Mouse (Mus musculus) megakaryocyte, embryonic 14.5 days (primary cell): ENCODE results near the gene Olfr90. TPM values are rescaled to one million over a fixed set of nuclear protein-coding genes. Genes with fewer than 3 reads are reported as not detected.
A peak's percentile ranks its signal among the peaks of the same experiment; 100 is the strongest.

Experiments
- H3K27me3 ChIP-seq: replicated peaks from 2 replicates; pipeline ENCODE3; 2012; ENCODE audit warnings: inconsistent platforms
- H3K36me3 ChIP-seq: replicated peaks from 2 replicates; pipeline ENCODE3; 2012; ENCODE audit warnings: low read length, inconsistent platforms, mixed read lengths
- H3K4me1 ChIP-seq: 2 replicates; pipeline ENCODE4 v1.6.1; 2012; ENCODE audit warnings: inconsistent platforms
- H3K4me3 ChIP-seq: replicated peaks from 2 replicates; pipeline ENCODE3; 2012; ENCODE audit warnings: moderate library complexity, mild to moderate bottlenecking, inconsistent platforms
- H3K9me3 ChIP-seq: 2 replicates; pipeline ENCODE4 v1.6.1; 2012; ENCODE audit warnings: inconsistent platforms
- FLI1 ChIP-seq: IDR thresholded peaks from 2 replicates; pipeline ENCODE4 v1.6.1; 2012; ENCODE audit warnings: low read length, inconsistent platforms, mixed read lengths
- GATA1 ChIP-seq: IDR thresholded peaks from 3 replicates; pipeline ENCODE4 v1.6.1; 2012; ENCODE audit warnings: mixed read lengths, low read length, inconsistent platforms, borderline replicate concordance
- polyA plus RNA-seq: library from polyadenylated mRNA; stranded (reverse); fragments of >175 nt; gene quantifications from 2 replicates; pipeline ENCODE4 v1.2.3, GENCODE M21; 2012; ENCODE audit warnings: low replicate concordance; ENCODE audit not compliant: insufficient read depth

Gene Olfr90
- polyA plus RNA-seq, 1 experiment, result not detected

DNA sequence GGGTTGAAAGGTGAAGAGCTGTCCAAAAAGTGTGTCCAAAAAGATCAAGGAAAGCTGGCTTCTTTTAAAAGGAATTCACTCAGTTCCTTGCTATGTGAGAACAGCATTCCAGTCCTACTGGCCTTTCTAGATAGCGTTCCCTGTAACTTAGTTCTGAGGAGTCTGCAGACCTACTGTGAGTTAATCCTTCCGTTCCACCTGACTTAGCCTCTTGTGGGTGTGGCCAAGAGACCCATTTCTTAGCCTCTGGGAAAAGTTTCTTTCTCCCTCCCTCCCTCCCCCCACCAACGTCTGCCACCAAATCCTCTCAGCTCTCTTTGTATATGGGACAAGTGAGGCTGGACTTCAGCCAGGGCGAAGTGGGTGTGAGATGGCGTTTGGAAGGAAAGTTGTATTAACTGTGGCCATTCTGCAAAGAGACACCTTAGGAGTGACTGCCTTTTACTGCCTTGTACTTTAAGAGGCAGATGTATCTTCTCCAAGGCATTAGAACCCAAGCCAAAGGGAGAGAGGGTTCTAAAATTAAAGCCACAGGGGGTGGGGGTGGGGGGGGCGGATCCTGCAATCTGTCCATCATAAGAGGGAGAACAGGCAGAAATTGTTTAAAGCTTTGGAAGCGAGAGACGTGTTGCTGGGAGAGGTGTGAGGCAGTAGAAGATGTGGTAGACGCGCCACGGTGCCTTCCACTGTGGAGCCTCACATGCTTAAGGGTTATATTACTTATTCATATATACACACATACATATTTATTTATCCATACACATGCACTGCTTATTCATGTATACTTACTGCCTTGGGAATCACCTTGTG is 24.4 kb downstream of the Olfr90 start:
- no peak overlapping the region for H3K4me3 ChIP-seq
- TF ChIP-seq GATA1 (no peak), FLI1 (no peak)
- no peaks in the 10 kb centered on the region for H3K27me3 ChIP-seq
- no peaks in the 10 kb centered on the region for H3K9me3 ChIP-seq
- peaks cover 5% of the 10 kb centered on the region; the same call in 1 of the 2 replicates for H3K4me1 ChIP-seq
- peaks cover 66% of the 10 kb centered on the region for H3K36me3 ChIP-seq

DNA sequence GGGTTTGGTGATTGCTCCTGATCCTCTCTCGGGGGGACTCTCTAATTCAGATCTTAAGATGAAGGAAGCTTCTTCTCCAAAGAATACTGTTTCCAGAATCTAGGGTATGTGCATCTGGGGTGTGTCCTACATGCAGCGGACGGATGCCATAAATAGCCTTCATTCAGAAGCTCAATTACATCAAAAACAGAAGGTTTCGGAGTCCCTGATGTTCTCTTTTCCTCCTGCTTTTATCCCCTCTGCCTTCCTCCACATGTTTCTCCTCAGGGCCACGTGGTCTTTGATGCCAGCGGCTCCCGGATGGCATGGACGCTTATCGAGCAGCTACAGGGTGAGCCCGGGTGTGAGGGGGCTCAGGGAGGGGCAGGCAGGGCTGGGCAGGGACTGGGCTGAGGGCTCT is 25.2 kb downstream of the Olfr90 start:
- Histone ChIP-seq H3K9me3 (no peaks in the 10 kb centered on the region), H3K4me3 (no peak overlapping the region), H3K27me3 (no peaks in the 10 kb centered on the region), H3K36me3 (peaks cover 68% of the 10 kb centered on the region), H3K4me1 (peaks cover 5% of the 10 kb centered on the region; the same call in 1 of the 2 replicates)
- no peak for TF ChIP-seq FLI1

DNA sequence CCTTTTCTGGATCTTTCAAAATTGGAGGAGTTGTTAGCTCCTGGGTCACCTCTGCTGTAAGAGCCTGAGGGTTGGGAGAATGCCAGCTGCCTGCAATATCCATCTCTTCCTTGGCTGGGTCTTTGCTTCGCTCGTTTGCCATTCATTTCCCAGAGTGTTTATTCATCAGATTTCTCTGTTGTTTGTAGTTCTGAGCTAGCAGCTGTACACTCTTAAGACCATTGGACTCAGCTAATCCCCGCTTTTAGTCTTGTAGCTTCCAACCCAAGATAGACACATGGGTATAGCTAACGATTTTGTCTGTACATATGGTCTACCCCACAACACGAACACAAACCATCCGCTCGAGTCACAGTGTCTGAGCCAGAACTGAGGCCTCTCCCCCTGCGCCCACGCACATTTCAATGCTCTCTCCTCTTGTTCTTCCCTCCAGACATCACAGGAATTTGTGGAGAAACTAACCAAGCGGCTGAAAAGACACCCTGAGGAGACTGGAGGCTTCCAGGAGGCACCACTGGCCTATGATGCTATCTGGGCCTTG is 26.1 kb downstream of the Olfr90 start:
- H3K9me3 ChIP-seq, result no peaks in the 10 kb centered on the region
- no peaks in the 10 kb centered on the region for H3K27me3 ChIP-seq
- no peak for TF ChIP-seq FLI1
- H3K4me1 ChIP-seq, result peaks cover 4% of the 10 kb centered on the region; the same call in 1 of the 2 replicates
- peaks cover 66% of the 10 kb centered on the region for H3K36me3 ChIP-seq
- H3K4me3 ChIP-seq, result no peak overlapping the region

DNA sequence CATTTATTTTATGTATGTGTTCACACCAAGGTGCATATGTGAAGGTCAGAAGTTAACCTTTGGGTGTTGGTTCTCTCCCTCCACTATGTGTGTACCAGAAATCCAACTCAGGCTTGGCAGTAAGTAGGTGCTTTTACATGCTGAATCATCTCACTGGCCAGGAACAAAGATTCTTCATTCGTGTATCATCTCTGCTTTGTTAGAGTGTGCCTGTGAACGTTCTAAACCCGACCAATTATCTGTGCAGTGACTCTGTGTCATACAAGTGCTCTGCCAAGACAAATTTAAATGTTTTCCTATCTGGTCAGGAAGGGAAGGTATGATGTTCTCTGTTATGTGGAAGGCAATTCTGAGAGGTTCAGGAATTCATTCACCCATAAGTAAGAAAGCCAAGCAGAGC is 26.9 kb downstream of the Olfr90 start:
- no peak for TF ChIP-seq FLI1
- no peak for TF ChIP-seq GATA1
- no peaks in the 10 kb centered on the region for H3K27me3 ChIP-seq
- no peaks in the 10 kb centered on the region for H3K4me1 ChIP-seq
- no peaks in the 10 kb centered on the region for H3K9me3 ChIP-seq
- H3K4me3 ChIP-seq, result no peak overlapping the region
- H3K36me3 ChIP-seq, result peaks cover 67% of the 10 kb centered on the region

DNA sequence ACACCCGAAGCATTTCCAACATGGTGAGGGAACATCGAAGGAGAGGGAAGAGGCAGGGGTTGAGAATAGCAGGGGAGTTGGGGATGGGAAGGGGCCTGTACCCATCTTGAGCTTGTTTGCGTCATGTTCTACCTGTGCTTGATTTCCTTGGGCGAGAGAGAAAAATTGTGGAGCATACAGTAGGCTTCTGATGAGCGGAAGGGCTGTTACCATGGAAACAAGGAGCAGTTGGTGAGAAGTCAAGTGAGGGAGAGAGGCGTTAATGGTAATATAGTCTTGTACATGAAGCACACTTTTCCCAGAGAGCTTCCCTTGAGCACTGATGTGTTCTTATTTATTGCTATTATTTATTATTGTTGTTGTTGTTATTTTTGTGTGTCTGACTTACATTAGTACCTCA is 31.3 kb downstream of the Olfr90 start:
- TF ChIP-seq GATA1 (no peak), FLI1 (no peak)
- Histone ChIP-seq H3K27me3 (no peaks in the 10 kb centered on the region), H3K4me3 (no peak overlapping the region), H3K4me1 (peaks cover 5% of the 10 kb centered on the region), H3K9me3 (no peaks in the 10 kb centered on the region), H3K36me3 (peaks cover 54% of the 10 kb centered on the region)

DNA sequence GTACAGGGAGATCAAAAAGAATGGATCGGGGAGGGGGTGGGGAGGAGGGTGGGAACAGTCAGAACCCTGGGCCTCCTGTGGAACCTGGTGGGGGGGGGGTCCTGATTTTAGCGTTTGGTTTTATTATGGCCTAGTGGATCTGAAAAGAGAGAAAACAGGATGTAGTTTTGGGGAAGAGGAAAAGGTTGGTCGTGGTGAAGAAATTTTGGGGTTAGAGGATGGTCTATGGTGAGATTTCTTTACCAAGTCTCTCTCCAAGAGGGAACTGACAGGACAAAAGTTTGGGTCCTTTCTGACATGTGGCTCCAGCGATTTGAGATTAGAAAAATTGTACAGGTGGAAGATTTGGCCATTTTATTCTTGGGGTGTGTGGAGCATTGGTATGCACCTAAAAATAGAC is 36.6 kb downstream of the Olfr90 start:
- Histone ChIP-seq H3K4me3 (no peak overlapping the region), H3K4me1 (peaks cover 25% of the 10 kb centered on the region), H3K36me3 (peaks cover 29% of the 10 kb centered on the region), H3K9me3 (no peaks in the 10 kb centered on the region), H3K27me3 (peaks cover 29% of the 10 kb centered on the region)
- TF ChIP-seq FLI1, result no peak
- TF ChIP-seq GATA1, result no peak

DNA sequence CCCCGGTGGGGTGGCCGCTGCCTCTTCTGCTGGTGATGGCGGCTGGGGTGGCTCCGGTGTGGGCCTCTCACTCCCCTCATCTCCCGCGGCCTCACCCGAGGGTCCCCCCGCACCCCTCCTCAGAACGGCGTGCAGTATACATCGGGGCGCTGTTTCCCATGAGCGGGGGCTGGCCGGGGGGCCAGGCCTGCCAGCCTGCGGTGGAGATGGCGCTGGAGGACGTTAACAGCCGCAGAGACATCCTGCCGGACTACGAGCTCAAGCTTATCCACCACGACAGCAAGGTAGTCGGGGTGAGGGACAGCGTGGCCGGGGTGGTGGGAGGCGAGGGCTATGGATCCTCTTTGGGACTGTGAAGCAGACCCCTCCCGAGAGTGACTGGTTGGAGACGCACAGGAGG is 37.4 kb downstream of the Olfr90 start:
- Histone ChIP-seq H3K4me3 (no peak overlapping the region), H3K27me3 (peaks cover 37% of the 10 kb centered on the region), H3K9me3 (no peaks in the 10 kb centered on the region), H3K36me3 (peaks cover 20% of the 10 kb centered on the region), H3K4me1 (peaks cover 33% of the 10 kb centered on the region)
- TF ChIP-seq FLI1, result no peak
- TF ChIP-seq GATA1, result no peak

DNA sequence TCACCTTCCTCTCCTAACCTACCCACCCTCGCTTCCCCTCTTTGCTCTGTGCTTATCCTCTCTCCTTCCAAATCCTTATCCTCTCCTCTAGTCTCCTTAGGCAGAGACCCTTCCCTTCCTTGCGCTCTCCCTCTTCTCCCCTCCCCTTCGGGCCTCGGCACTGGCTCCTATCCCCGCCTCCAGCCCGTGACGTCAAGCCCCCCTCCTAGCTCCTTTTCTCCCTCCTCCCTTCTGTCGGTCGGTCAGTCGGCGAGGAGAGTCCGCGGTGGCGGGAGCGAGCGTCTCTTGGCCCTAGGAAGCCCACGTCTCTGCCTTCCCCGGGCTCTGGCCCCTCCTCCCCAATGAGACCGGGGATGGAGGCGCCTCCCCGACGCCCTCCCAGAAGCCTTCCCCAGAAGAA is 37.9 kb downstream of the Olfr90 start:
- H3K36me3 ChIP-seq, result peaks cover 16% of the 10 kb centered on the region
- peak overlapping the region; percentile 73 for H3K4me3 ChIP-seq
- peaks cover 37% of the 10 kb centered on the region for H3K4me1 ChIP-seq
- H3K27me3 ChIP-seq, result peaks cover 42% of the 10 kb centered on the region
- no peaks in the 10 kb centered on the region for H3K9me3 ChIP-seq
- TF ChIP-seq FLI1 (no peak), GATA1 (no peak)

DNA sequence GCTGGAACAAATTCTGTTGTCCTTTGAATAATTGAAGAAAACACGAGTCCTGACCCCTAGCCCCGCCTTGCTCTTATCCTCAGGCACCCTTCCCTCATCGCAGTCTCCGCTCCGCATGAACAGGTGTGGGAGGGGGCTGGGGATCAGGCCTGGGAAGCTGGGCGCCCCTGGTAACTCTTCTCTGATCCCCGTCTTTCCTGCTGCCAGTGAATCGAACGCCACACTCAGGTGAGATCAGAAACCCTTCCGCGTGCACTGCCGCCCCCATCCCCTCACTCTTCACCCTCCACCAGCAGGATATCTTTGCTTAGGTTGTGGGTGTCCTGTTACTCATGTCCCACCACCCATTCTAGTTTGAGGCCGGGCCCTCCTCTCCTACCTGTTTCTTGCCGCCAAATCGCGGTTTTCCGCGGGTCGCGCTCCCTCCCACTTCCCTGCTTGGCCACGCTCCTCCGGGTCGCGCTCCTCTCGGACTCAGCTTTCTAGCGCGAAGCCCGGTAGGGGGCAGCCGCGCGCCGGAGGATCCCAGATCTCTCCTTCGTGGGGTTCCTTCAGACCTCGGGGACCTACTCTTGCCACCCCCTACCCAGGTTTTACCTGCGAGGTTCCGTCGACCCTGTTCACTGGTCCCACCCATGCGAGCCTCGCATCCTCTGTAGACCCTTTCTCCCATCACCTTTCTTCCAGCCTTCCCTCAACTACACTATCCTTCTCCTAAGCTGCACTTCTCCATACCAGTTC is 38.6 kb downstream of the Olfr90 start:
- TF ChIP-seq FLI1 (no peak), GATA1 (no peak)
- Histone ChIP-seq H3K27me3 (peaks cover 46% of the 10 kb centered on the region), H3K4me1 (peaks cover 41% of the 10 kb centered on the region), H3K36me3 (peaks cover 9% of the 10 kb centered on the region), H3K4me3 (peak overlapping the region; percentile 73), H3K9me3 (no peaks in the 10 kb centered on the region)

DNA sequence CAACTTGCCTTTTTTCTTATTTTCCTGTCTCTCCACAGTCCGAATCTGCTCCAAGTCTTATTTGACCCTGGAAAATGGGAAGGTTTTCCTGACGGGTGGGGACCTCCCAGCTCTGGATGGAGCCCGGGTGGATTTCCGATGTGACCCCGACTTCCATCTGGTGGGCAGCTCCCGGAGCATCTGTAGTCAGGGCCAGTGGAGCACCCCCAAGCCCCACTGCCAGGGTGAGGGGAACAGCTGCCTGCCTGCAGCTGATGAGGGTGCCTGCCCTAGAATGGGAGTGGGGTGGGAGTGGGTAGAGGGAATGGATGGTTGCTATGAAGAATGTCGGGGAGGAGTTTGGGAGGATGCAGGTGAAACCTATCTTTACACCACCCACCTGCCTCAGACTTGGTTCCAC is 39.9 kb downstream of the Olfr90 start:
- no peak overlapping the region for H3K4me3 ChIP-seq
- no peaks in the 10 kb centered on the region for H3K9me3 ChIP-seq
- H3K4me1 ChIP-seq, result peaks cover 36% of the 10 kb centered on the region
- H3K36me3 ChIP-seq, result no peaks in the 10 kb centered on the region
- peaks cover 50% of the 10 kb centered on the region for H3K27me3 ChIP-seq
- TF ChIP-seq FLI1 (no peak), GATA1 (no peak)
